ENCODE assay signal across 11 mouse cellular contexts in genomic region chr5:104158332-104159052, GRCm38 (mm10). TPM values are rescaled to one million over a fixed set of nuclear protein-coding genes. Genes with fewer than 3 reads are reported as not detected.
DNase-seq lines count a peak whose midpoint lies in the region; ATAC-seq and TF ChIP-seq lines count a peak whose summit lies in the region.
"Had no signal": no experiment of that assay in that cellular context is flagged by ENCODE, and none has a peak within 500 bp of the region (broad histone marks: within the 10 kb centered on the region; RNA-seq: fewer than 3 reads in every experiment).

No protein-coding gene starts in this region.

- no peak overlapping the region for H3K9ac ChIP-seq in heart, adult 2 months (ENCODE audit: low read depth, low read length)
- H3K9ac ChIP-seq: liver, embryonic 15.5 days had no signal

- intact Hi-C loops in heart, adult 2 months (cut with DNase I) = no loop called here

- TF ChIP-seq EP300 in heart, adult 2 months (IDR thresholded peaks at IDR 0.05; ENCODE audit: insufficient read depth, low read depth, low read length) = no peak

- no peaks in the 10 kb centered on the region for H3K27me3 ChIP-seq in heart, adult 2 months (ENCODE audit: control insufficient read depth, insufficient read depth, low read length)
- H3K27me3 ChIP-seq: liver, embryonic 15.5 days had no signal

- 65% methylated on average over 7 of the region's 7 CpGs for WGBS in heart, adult 2 months

- peak; percentile 12 to 55 for DNase-seq in heart, adult 18-20 months
- no peak for DNase-seq in heart, adult 2 months
- DNase-seq in adrenal gland, adult 8-10 months = peak; percentile 71
- peak; percentile 34 to 47 for DNase-seq in frontal cortex, postnatal 10 days (ENCODE audit: low spot score in 2 of 2)
- peak; percentile 43 to 61 for DNase-seq in left cerebral cortex, adult 18-20 months (ENCODE audit: low spot score in 2 of 2)
- DNase-seq in urinary bladder, adult 2 months (ENCODE audit: low spot score) = no peak
- DNase-seq in urinary bladder, postnatal 4 days (ENCODE audit: low spot score in 2 of 2) = no peak

- 0 out of 2 replicates have a peak, but pooled peaks cover 2% of the 10 kb centered on the region for H3K36me3 ChIP-seq in heart, adult 2 months (ENCODE audit: control insufficient read depth, insufficient read depth, low read length)
- H3K36me3 ChIP-seq: liver, embryonic 15.5 days had no signal

- no peaks in the 10 kb centered on the region for H3K79me2 ChIP-seq in heart, adult 2 months (replicated peaks; ENCODE audit: control insufficient read depth, insufficient read depth, low read length)

- no peak overlapping the region for H3K27ac ChIP-seq in heart, adult 2 months
- H3K27ac ChIP-seq: liver, embryonic 15.5 days had no signal

- no peak for ATAC-seq in erythroid progenitor cell, adult 5-6 weeks (replicated peaks; ENCODE audit: low FRiP score, poor library complexity, severe bottlenecking)

- no peak overlapping the region for H3K4me3 ChIP-seq in heart, adult 2 months
- H3K4me3 ChIP-seq: liver, embryonic 15.5 days had no signal

- TF ChIP-seq CTCF in heart, adult 2 months (IDR thresholded peaks at IDR 0.05) = no peak

- TF ChIP-seq POLR2A in heart, adult 2 months (IDR thresholded peaks at IDR 0.05; ENCODE audit: insufficient read depth, low read depth, low read length) = no peak

- peaks cover 4% of the 10 kb centered on the region for H3K4me1 ChIP-seq in heart, adult 2 months (ENCODE audit: control insufficient read depth, insufficient read depth, low read length)
- H3K4me1 ChIP-seq: liver, embryonic 15.5 days had no signal

RNA-seq across cellular contexts. Expression of gene Dspp, which starts 12.0 kb away (rescaled TPM):
- total RNA-seq in heart, adult 18-20 months (2021) = not detected
- total RNA-seq in heart, adult 2 months (2021) = not detected
- polyA plus RNA-seq in heart, adult 2 months (2012; rRNA removed) = not detected in 2 replicates
- not detected for total RNA-seq in adrenal gland, adult 8-10 months (2022)
- under 1 TPM in 1 of 2 experiments, not detected in 1; 0.16 TPM for total RNA-seq in left cerebral cortex, adult 18-20 months (2021)
- total RNA-seq in erythroid progenitor cell, adult 5-6 weeks (2015; ENCODE audit: low replicate concordance) = not detected in 2 replicates
- not detected in 2 replicates for total RNA-seq in erythroid progenitor cell, adult 5-6 weeks (2017; ENCODE audit: low replicate concordance)
- not detected in 2 replicates for polyA plus RNA-seq in urinary bladder, adult 2 months (2012; rRNA removed)
- total RNA-seq: neutrophil, adult 5-6 weeks had no signal
- polyA plus RNA-seq: heart, embryonic 16.5 days; liver, embryonic 15.5 days had no signal

RNA-seq across cellular contexts. Expression of gene Dmp1, which starts 43.9 kb away (rescaled TPM):
- not detected for total RNA-seq in heart, adult 18-20 months (2021)
- not detected for total RNA-seq in heart, adult 2 months (2021)
- not detected in 2 replicates for polyA plus RNA-seq in heart, adult 2 months (2012; rRNA removed)
- under 1 TPM in 2 of 4 experiments, not detected in 2; 0.10 to 0.12 TPM for total RNA-seq in adrenal gland, adult 8-10 months (2022)
- total RNA-seq in left cerebral cortex, adult 18-20 months (2021) = 1 to 10 TPM; 6.7 to 7.2 TPM
- not detected in 2 replicates for total RNA-seq in erythroid progenitor cell, adult 5-6 weeks (2015; ENCODE audit: low replicate concordance)
- not detected in 2 replicates for total RNA-seq in erythroid progenitor cell, adult 5-6 weeks (2017; ENCODE audit: low replicate concordance)
- 0.03 and 0.04 TPM in 2 replicates for polyA plus RNA-seq in urinary bladder, adult 2 months (2012; rRNA removed)
- total RNA-seq: neutrophil, adult 5-6 weeks had no signal
- polyA plus RNA-seq: liver, embryonic 15.5 days had no signal

RNA-seq across cellular contexts. Expression of gene Sparcl1, which starts 45.0 kb away (rescaled TPM):
- 100 to 1,000 TPM; 186 to 203 TPM for total RNA-seq in heart, adult 18-20 months (2021)
- 100 to 1,000 TPM; 182 to 219 TPM for total RNA-seq in heart, adult 2 months (2021)
- polyA plus RNA-seq in heart, adult 2 months (2012; rRNA removed) = 122 and 281 TPM in 2 replicates
- total RNA-seq in adrenal gland, adult 8-10 months (2022) = 10 to 100 TPM; 33.3 to 48.7 (median 41.3) TPM
- 1,000 to 10,000 TPM; 1,509 to 1,567 TPM for total RNA-seq in left cerebral cortex, adult 18-20 months (2021)
- not detected in 2 replicates for total RNA-seq in erythroid progenitor cell, adult 5-6 weeks (2015; ENCODE audit: low replicate concordance)
- not detected in 2 replicates for total RNA-seq in erythroid progenitor cell, adult 5-6 weeks (2017; ENCODE audit: low replicate concordance)
- 1,512 and 1,967 TPM in 2 replicates for polyA plus RNA-seq in urinary bladder, adult 2 months (2012; rRNA removed)
- total RNA-seq: neutrophil, adult 5-6 weeks had no signal

Comparison
In these comparisons a context has a peak if more than half of its experiments do, and no peak if none do; other contexts are left out.
1. DNase-seq: peak in heart, adult 18-20 months (2 of 2), adrenal gland, adult 8-10 months (single experiment), frontal cortex, postnatal 10 days (2 of 2) and left cerebral cortex, adult 18-20 months (2 of 2); none in heart, adult 2 months (0 of 2), urinary bladder, adult 2 months (single experiment) and urinary bladder, postnatal 4 days (0 of 2).
2. RNA of gene Dmp1, which starts 43.9 kb away (total RNA-seq): 6.7 to 7.2 TPM in left cerebral cortex, adult 18-20 months; 0.10 to 0.12 TPM in adrenal gland, adult 8-10 months, not detected in heart, adult 2 months, not detected in heart, adult 18-20 months and not detected in erythroid progenitor cell, adult 5-6 weeks; every median in the first group is over 4 times any median in the second.
3. RNA of gene Sparcl1, which starts 45.0 kb away (total RNA-seq): 1,509 to 1,567 TPM in left cerebral cortex, adult 18-20 months, 182 to 219 TPM in heart, adult 2 months, 186 to 203 TPM in heart, adult 18-20 months and 33.3 to 48.7 TPM in adrenal gland, adult 8-10 months; not detected in erythroid progenitor cell, adult 5-6 weeks; every median in the first group is over 10 times any median in the second.